Mouse (Mus musculus): ENCODE measurements at regions not wholly inside any gene's neighbourhood (a gene's known extent, or its start where the extent isn't known, plus 50 kb on each side); places are given as distances from the start of the nearest gene placed in this dataset.

GRCm38 (mm10) chr14:16181822-16182221 is 67.3 kb upstream of the Ngly1 start:
- Histone ChIP-seq H3K36me3 (no peaks in the 10 kb centered on the region), H3K9me3 (no peaks in the 10 kb centered on the region), H3K9ac (no peak overlapping the region), H3K27ac (no peak overlapping the region), H3K4me1 (no peaks in the 10 kb centered on the region), H3K4me2 (no peak overlapping the region), H3K27me3 (no peaks in the 10 kb centered on the region), H3K4me3 (no peak overlapping the region)
- 59% methylated on average over 2 of the region's 2 CpGs for WGBS
- ATAC-seq (ENCODE audit: borderline replicate concordance, extremely low read depth, low FRiP score, low TSS enrichment): no peak

- Histone ChIP-seq H3K27ac (no peak overlapping the region), H3K36me3 (no peaks in the 10 kb centered on the region), H3K4me2 (no peak overlapping the region), H3K9ac (no peak overlapping the region), H3K4me1 (no peaks in the 10 kb centered on the region), H3K9me3 (no peaks in the 10 kb centered on the region), H3K27me3 (no peaks in the 10 kb centered on the region), H3K4me3 (no peak overlapping the region)
- no peak for ATAC-seq (ENCODE audit: borderline replicate concordance, extremely low read depth, low FRiP score, low TSS enrichment)
Observed at GRCm38 (mm10) chr14:16185246-16185645, 63.8 kb upstream of the Ngly1 start.

Measured in lung, embryonic 15.5 days (tissue).